Mouse (Mus musculus): ENCODE data around the gene Nxnl1. TPM values are rescaled to one million over a fixed set of nuclear protein-coding genes. Genes with fewer than 3 reads are reported as not detected.

The Nxnl1 gene
- polyA plus RNA-seq, 1 experiment = 0.02 TPM

DNA sequence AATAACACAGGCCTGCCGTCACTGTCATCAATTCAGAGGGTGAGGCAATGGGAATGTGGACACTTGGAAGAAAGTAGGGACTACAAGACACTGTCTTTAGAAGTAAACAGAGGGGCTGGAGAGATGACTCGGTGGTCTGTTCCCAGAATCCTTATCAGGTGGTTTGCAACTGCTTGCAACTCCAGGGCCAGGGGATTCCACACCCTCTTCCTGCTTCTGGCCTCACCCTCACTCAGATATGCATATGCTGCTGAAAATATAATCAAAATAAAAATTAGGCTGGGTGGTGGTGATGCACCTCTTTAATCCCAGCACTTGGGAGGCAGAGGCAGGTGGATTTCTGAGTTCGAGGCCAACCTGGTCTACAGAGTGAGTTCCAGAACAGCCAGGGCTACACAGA lies 6.3 kb downstream of the Nxnl1 start:
- H3K79me3 ChIP-seq (ENCODE audit: low read depth) = no peaks in the 10 kb centered on the region
- H3K4me3 ChIP-seq (ENCODE audit: insufficient read depth, poor library complexity, severe bottlenecking) = no peak overlapping the region
- no peak overlapping the region for H3ac ChIP-seq (ENCODE audit: control insufficient read depth, insufficient read length, low read depth)
- no peak for TF ChIP-seq USF1 (IDR thresholded peaks at IDR 0.05; ENCODE audit: low read depth)
- no peak for TF ChIP-seq MYOG (IDR thresholded peaks at IDR 0.05; ENCODE audit: control insufficient read depth, extremely low read depth, insufficient read length)
- no peak for TF ChIP-seq CTCF (IDR thresholded peaks at IDR 0.05; ENCODE audit: control insufficient read depth, insufficient read depth, insufficient read length)
- TF ChIP-seq MYOD1 (IDR thresholded peaks at IDR 0.05; ENCODE audit: control insufficient read depth, insufficient read length, low read depth) = no peak
- no peak for TF ChIP-seq CEBPB (IDR thresholded peaks at IDR 0.05; ENCODE audit: low read depth)
- TF ChIP-seq MAX (IDR thresholded peaks at IDR 0.05) = no peak
- no peak for TF ChIP-seq FOSL1 (IDR thresholded peaks at IDR 0.05; ENCODE audit: insufficient read depth, low read length, poor library complexity, severe bottlenecking)
- H3K79me2 ChIP-seq (ENCODE audit: control insufficient read depth, insufficient read depth) = no peaks in the 10 kb centered on the region
- H3K36me3 ChIP-seq (ENCODE audit: control insufficient read depth, insufficient read depth) = no peaks in the 10 kb centered on the region
- peaks cover 25% of the 10 kb centered on the region for H3K27me3 ChIP-seq (ENCODE audit: control insufficient read depth, insufficient read depth, insufficient read length)

DNA sequence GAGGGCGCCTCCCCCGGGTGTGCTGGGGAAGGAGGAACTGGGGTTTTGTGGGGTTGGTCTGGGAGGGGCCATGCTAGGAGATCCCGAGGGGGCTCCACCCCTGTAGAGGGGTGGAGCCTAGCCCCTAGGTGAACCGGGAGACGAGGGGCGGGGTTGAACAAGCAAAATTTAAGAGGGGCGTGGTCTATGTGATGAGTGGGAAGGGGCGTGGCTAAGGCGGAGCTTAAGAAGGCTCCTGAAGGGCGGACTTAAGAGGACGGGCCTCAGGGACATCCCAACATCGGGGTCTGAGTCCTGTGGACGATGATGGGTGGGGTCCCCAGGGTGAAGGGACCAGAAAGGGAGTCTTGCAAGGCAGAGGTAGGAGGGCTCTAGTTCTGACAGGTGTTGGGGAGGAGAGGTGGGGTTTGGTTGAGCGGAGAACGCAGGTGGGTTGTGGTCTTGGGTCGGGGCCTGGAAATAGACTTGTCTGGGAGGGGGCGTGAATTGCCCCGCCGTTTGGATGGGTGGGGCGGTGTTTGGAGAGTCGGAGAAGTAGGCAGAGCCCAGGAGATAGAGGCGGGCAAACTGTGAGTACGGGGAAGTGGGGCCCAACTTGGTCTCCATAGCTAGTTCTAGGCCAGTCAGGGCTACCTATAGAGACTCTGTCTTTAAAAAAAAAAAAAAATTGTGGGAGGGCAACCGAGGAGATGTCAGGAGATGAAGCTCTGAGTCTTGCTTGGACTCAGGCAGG lies 7.3 kb downstream of the Nxnl1 start:
- no peak for TF ChIP-seq USF1 (IDR thresholded peaks at IDR 0.05; ENCODE audit: low read depth)
- TF ChIP-seq FOSL1 (IDR thresholded peaks at IDR 0.05; ENCODE audit: insufficient read depth, low read length, poor library complexity, severe bottlenecking) = no peak
- TF ChIP-seq CTCF (IDR thresholded peaks at IDR 0.05; ENCODE audit: control insufficient read depth, insufficient read depth, insufficient read length) = no peak
- no peak for TF ChIP-seq MYOD1 (IDR thresholded peaks at IDR 0.05; ENCODE audit: control insufficient read depth, insufficient read length, low read depth)
- TF ChIP-seq MYOG (IDR thresholded peaks at IDR 0.05; ENCODE audit: control insufficient read depth, extremely low read depth, insufficient read length) = no peak
- TF ChIP-seq CEBPB (IDR thresholded peaks at IDR 0.05; ENCODE audit: low read depth) = no peak
- no peaks in the 10 kb centered on the region for H3K79me3 ChIP-seq (ENCODE audit: low read depth)
- no peak overlapping the region for H3K4me3 ChIP-seq (ENCODE audit: insufficient read depth, poor library complexity, severe bottlenecking)
- no peaks in the 10 kb centered on the region for H3K36me3 ChIP-seq (ENCODE audit: control insufficient read depth, insufficient read depth)
- peaks cover 25% of the 10 kb centered on the region for H3K27me3 ChIP-seq (ENCODE audit: control insufficient read depth, insufficient read depth, insufficient read length)
- no peak overlapping the region for H3ac ChIP-seq (ENCODE audit: control insufficient read depth, insufficient read length, low read depth)
- no peaks in the 10 kb centered on the region for H3K79me2 ChIP-seq (ENCODE audit: control insufficient read depth, insufficient read depth)

- no peak for TF ChIP-seq CTCF (IDR thresholded peaks at IDR 0.05; ENCODE audit: control insufficient read depth, insufficient read depth, insufficient read length)
- no peak for TF ChIP-seq MYOD1 (IDR thresholded peaks at IDR 0.05; ENCODE audit: control insufficient read depth, insufficient read length, low read depth)
- no peak for TF ChIP-seq FOSL1 (IDR thresholded peaks at IDR 0.05; ENCODE audit: insufficient read depth, low read length, poor library complexity, severe bottlenecking)
- TF ChIP-seq USF1 (IDR thresholded peaks at IDR 0.05; ENCODE audit: low read depth) = no peak
- TF ChIP-seq CEBPB (IDR thresholded peaks at IDR 0.05; ENCODE audit: low read depth) = no peak
- no peaks in the 10 kb centered on the region for H3K79me2 ChIP-seq (ENCODE audit: control insufficient read depth, insufficient read depth)
- H3K27me3 ChIP-seq (ENCODE audit: control insufficient read depth, insufficient read depth, insufficient read length) = peaks cover 25% of the 10 kb centered on the region
- H3K79me3 ChIP-seq (ENCODE audit: low read depth) = no peaks in the 10 kb centered on the region
- peak within 1 kb of the TSS; percentile 59 for H3ac ChIP-seq (ENCODE audit: control insufficient read depth, insufficient read length, low read depth)
- no peak within 1 kb of the TSS for H3K4me3 ChIP-seq (ENCODE audit: insufficient read depth, poor library complexity, severe bottlenecking)
- no peaks in the 10 kb centered on the region for H3K36me3 ChIP-seq (ENCODE audit: control insufficient read depth, insufficient read depth)
Observed at GRCm38 (mm10) chr8:71558071-71558957, 8.1 kb downstream of the Nxnl1 start, which contains the start of gene Tmem221. TSS of gene Tmem221 (minus strand) at chr8:71558871.

- no peaks in the 10 kb centered on the region for H3K79me2 ChIP-seq (ENCODE audit: control insufficient read depth, insufficient read depth)
- peaks cover 25% of the 10 kb centered on the region for H3K27me3 ChIP-seq (ENCODE audit: control insufficient read depth, insufficient read depth, insufficient read length)
Observed at GRCm38 (mm10) chr8:71554644-71555043, 11.8 kb downstream of the Nxnl1 start.

DNA sequence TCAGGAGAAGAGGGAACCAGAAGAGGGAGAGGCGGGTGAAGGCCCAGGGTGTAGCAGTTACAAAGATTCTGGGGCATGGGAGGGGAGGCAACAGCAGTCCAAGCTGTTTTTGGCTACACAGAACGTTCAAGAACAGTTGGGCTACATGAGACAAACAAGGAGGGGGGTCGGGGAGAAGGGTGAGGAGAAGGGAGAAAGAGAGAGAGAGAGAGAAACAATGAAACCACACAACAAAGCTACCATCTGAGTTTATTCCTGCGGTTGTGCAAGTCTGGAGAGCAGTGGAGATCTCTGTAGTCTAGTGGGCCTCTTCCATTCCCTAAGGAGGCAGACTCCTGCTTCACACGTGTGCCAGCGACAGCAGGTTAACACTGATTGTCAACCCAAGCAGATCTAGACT lies 12.4 kb downstream of the Nxnl1 start:
- peaks cover 25% of the 10 kb centered on the region for H3K27me3 ChIP-seq (ENCODE audit: control insufficient read depth, insufficient read depth, insufficient read length)
- H3K79me3 ChIP-seq (ENCODE audit: low read depth) = no peaks in the 10 kb centered on the region

More at GRCm38 (mm10) chr8:71554644-71555043, 11.8 kb downstream of the Nxnl1 start:
- H3ac ChIP-seq (ENCODE audit: control insufficient read depth, insufficient read length, low read depth) = no peak overlapping the region
- H3K36me3 ChIP-seq (ENCODE audit: control insufficient read depth, insufficient read depth) = no peaks in the 10 kb centered on the region
- no peaks in the 10 kb centered on the region for H3K79me3 ChIP-seq (ENCODE audit: low read depth)
- TF ChIP-seq CTCF (IDR thresholded peaks at IDR 0.05; ENCODE audit: control insufficient read depth, insufficient read depth, insufficient read length) (no peak), CEBPB (IDR thresholded peaks at IDR 0.05; ENCODE audit: low read depth) (no peak), MAX (IDR thresholded peaks at IDR 0.05) (no peak), FOSL1 (IDR thresholded peaks at IDR 0.05; ENCODE audit: insufficient read depth, low read length, poor library complexity, severe bottlenecking) (no peak), USF1 (IDR thresholded peaks at IDR 0.05; ENCODE audit: low read depth) (no peak), MYOG (IDR thresholded peaks at IDR 0.05; ENCODE audit: control insufficient read depth, extremely low read depth, insufficient read length) (no peak), MYOD1 (IDR thresholded peaks at IDR 0.05; ENCODE audit: control insufficient read depth, insufficient read length, low read depth) (no peak)
- H3K4me3 ChIP-seq (ENCODE audit: insufficient read depth, poor library complexity, severe bottlenecking) = no peak overlapping the region

More for the DNA sequence above, 12.4 kb downstream of the Nxnl1 start:
- TF ChIP-seq MAX (IDR thresholded peaks at IDR 0.05) (no peak), CTCF (IDR thresholded peaks at IDR 0.05; ENCODE audit: control insufficient read depth, insufficient read depth, insufficient read length) (no peak), CEBPB (IDR thresholded peaks at IDR 0.05; ENCODE audit: low read depth) (no peak), FOSL1 (IDR thresholded peaks at IDR 0.05; ENCODE audit: insufficient read depth, low read length, poor library complexity, severe bottlenecking) (no peak)
- Histone ChIP-seq H3K36me3 (ENCODE audit: control insufficient read depth, insufficient read depth) (no peaks in the 10 kb centered on the region), H3ac (ENCODE audit: control insufficient read depth, insufficient read length, low read depth) (no peak overlapping the region), H3K4me3 (ENCODE audit: insufficient read depth, poor library complexity, severe bottlenecking) (no peak overlapping the region), H3K79me2 (ENCODE audit: control insufficient read depth, insufficient read depth) (no peaks in the 10 kb centered on the region)

Measured in C2C12 (cell line).